Mouse (Mus musculus) kidney, adult 8-10 months (tissue): ENCODE measurements around the gene Meis3.

Experiments
- DNase-seq, 2 experiments: peaks; one replicate each; pipeline ENCODE4 v3.0.0; 2022

The Meis3 gene

DNA sequence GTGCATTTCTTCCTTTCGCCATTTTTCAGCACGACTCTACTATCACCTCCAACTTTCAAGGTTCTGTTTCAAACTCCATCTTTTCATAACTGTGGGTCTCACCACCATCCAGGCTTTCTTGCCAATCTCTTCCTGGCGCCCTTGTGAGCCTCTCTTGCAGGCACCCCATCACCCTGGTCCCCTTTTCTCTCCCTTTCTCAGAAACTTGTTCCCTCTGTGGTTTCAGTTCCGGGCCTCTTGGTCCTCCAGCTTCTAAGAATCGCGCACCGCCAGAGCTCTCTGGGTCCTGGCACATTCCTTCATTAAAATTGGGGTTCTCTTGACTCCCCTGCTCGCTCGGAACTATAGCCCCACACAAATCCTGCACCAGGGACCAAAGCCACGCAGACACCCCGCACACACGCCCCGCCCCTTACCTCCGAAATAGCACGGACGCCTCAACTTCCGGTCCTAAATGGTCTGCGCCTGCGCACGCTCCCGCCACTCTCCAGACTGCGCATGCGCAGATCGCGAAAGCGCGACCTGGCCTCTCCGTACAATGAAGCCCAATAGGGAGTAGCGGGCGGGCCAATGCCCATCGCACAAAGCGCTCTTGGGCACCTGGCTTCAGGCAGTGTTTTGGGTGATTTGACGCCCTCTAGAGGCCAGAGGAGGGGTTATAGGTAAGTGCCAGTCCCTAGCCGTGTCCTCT, 46.8 kb downstream of the Meis3 start, which contains the start of gene Dhx34:
TSS of gene Dhx34 (minus strand) at position 456 of the 691 bp plus-strand sequence.
- DNase-seq: peak; percentile 96

DNA sequence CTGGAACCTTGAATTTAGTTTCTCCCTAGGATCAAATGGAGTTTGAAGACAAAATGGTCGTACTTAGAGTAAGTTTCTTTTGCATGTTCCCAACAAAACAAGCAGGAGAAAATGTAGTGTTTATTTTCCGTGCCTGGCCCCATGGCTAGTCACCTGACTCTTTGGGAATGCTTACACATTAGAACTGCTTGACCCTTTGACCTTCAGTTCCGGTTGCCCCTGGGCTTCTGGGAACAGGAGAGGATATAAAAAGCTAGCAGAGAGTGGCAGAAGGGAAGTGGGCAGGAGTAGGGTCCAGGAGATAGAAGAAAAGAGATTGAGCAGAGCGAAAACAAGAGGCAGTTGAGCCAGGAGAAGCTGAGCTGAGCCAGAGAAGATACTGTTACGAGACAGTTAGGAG, 55.0 kb downstream of the Meis3 start:
- DNase-seq: peak; percentile 65 to 81
